Mouse (Mus musculus): ENCODE results near the gene Prkci.
A peak's percentile ranks its signal among the peaks of the same experiment; 100 is the strongest.

Prkci gene

DNA sequence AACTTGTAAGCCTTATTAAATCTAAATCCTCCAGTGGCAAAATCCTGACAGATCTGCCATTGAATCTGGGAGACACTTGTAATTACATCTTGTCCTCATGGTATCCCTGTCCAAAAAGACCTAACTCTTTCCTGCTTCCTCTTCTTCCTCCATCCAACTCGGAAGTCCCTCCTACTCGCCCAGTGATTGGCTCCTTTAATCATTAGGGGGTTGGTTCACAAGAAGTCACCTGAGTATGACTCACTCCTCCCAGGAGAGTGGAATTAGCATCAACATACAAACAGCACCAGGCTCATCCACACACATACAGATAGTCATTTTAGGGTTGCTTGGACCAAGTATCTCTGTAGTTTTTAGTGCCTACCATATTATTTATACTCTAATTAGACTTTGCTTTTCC, 47.4 kb downstream of the Prkci start:
- no peak for DNase-seq (ENCODE audit: low spot score)

DNA sequence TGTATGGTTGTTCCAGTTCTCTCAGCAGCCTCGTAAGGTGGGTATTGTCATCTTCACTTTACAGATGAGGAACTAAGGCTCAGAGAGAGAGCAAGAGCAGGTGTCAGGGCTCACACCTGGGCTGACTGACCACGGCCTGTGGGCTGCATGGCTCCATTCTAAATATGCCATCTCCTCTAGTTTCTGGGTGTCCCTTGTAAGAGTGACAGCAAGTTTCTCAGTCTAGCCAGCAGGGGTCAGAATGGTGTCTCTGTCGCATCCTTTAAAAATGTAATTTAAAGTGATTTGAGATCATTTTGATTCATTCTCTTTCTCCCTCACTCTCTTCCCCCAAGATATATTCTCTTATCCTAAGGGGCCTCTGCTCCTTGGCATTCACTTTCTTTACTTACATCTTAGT, 51.7 kb downstream of the Prkci start:
- no peak for DNase-seq (ENCODE audit: low spot score)

DNA sequence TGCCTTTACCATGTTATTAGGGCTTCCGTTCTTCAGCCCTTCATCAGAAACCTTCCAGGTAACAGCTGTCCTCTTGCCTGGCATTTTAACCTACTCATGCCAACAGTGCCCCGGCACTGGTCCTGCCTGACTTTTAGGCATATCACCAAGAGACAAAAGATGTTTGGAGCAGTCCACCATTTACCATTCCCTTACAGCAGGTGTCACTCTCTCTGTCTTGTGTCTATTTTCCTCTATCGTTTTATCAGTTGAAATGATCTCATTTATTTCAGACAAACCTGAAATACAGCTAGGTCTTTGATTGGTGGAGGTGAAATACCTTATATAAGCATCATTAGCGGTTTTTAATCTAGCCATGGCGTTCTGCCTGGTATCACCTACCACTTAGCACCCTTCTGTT, 53.5 kb downstream of the Prkci start:
- DNase-seq (ENCODE audit: low spot score) = no peak

DNA sequence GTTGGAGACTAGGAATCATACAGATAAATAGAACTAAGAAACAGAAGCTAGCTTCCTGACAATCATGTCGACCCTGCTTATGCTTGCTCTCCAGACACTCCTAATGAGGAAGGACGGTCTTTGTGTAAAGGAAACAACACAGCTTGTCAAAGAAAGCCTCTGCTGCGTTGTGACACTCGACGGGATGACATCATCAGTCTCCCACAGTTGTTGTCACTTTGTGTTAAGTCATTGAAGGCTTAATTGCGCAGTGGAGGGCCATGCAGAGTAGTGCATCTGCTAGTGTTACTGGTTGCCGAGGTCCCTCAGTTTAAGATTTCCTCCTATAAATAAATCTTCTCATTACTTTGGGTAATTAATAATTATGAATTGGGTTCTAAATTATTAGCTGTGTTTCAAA, 54.8 kb downstream of the Prkci start:
- DNase-seq (ENCODE audit: low spot score) = no peak

DNA sequence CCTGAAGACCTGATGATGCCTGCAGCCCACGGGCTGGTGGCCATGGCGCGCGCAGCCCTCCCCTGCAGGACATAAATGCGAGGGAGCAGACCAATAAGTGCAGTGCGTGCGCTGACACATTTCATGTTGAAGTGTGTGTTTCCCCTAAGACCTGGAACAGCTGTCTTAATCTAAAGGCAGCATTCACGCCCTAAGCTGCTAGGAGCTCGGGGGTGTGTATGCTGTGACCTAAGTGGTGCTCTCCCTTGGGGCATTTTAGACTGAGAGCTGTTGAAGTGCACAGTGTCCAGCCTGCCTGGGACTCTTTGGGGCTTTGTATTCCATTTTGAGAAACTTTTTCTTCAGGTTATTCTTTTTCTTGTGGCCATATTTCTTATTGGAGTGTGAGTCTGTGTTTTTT, 56.2 kb downstream of the Prkci start:
- no peak for DNase-seq (ENCODE audit: low spot score)

DNA sequence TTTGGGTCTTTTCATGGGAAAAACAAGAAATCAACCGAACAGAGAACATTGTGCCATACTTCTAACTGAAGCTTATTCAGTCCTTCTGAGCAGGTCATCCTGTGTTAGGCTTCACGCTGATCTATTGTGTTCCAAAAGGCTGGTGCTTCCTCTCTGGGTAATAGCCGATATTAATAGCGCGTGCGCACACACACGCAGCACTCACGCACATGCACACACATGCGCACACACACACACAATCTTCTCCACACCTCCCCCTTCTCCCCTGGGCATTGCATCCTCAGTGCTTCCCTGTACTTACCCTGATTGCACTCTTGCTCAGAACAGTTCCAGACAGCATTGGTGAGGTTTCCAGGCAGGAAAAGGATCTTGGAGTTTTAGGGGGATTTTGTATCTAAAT, 57.6 kb downstream of the Prkci start:
- no peak for DNase-seq (ENCODE audit: low spot score)

DNA sequence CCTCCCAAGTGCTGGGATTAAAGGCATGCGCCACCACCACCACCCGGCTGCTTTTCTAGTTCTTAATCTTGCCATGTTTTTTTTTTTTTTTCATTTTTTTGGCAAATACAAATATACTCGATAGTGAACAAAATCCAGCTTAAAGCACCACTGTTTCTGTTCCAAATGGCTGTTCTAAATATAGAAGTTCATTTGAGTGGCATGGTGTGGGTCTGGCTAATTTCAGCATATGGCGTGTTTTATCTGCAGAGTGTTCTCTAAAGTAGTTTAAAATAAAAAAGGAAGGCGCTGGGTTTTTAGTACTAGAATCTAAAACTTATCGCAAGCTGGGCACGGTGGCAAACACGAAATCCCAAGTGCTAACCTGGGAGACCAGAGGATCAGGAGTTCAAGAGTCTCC, 59.3 kb downstream of the Prkci start:
- no peak for DNase-seq (ENCODE audit: low spot score)

DNA sequence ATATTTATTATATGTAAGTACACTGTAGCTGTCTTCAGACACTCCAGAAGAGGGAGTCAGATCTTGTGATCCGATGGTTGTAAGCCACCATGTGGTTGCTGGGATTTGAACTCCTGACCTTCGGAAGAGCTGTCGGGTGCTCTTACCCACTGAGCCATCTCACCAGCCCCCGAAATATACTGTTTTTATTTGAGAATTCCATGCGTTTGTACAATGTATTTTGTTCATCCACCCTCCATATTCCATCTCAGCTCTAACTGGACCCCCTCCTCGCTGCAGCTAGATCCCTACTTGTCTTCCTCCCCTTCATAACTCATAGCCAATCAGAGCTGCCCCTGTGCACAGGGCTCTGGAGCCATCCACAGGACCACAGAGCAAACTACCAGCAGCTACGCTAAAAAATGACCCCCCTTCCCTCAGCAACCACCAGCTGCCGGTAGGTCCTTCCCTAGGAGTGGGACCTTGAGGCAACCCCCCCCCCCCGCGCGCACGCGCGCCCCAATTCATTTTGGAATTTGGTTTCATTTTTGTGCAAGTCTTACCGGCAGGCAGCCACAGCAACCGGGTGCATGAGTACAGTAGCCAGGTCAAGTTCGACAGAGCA, 60.6 kb downstream of the Prkci start:
- peak; percentile 43 for DNase-seq (ENCODE audit: low spot score)

DNA sequence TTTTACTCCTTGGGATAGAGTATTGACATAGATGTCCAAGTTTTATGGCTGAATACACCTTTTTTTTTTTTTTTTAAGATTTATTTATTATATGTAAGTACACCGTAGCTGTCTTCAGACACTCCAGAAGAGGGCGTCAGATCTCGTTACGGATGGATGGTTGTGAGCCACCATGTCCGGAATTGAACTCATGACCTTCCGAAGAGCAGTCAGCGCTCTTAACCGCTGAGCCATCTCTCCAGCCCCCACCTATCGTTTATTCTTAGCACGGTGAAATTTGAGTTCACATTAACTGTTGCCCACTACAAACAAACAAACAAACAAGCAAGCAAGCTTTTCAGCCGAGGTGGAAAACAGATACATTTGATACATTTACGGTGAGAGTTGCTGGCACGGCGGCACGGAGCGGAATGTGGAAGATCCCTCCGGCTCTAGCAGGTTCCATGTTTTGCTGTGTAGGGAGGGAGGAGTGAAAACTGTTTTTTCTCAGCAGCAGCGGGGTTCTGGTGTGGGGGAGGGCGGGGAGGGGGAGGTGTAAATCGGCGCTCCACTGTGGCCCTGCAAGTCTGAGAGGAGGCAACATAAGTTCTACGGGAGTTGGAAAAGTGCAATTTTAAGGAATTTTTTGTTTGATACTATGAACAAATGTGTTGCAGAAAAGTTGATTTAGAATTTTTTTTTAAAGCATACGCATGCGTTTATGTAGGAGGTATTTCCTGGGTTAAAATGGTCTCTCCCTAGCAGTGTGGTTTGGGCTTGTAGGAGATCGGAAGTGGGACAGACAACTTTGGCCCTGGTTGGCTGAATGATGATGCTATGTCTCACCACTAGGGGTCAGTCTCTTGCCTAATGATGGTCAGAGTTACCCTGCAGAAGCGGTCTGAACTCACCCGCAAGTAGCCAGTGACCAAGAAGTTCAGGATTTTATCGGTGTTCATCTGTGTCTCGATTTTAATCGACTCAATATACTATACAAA, 61.4 kb downstream of the Prkci start:
- peak; percentile 77 for DNase-seq (ENCODE audit: low spot score)

DNA sequence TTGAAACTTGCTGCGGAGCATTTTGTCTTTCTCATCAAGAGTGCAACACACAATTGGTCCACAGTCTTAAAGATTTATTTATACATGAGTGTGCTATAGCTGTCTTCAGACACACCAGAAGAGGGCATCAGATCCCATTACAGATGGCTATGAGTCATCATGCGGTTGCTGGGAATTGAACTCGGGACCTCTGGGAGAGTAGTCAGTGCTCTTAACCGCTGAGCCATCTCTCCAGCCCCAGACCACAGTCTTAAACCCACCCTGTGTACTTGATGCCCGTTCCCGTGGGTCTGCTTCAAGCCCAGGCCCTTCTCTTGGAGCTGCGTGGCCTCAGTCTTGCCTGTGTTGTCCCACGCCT, 65.2 kb downstream of the Prkci start:
- no peak for DNase-seq (ENCODE audit: low spot score)

DNA sequence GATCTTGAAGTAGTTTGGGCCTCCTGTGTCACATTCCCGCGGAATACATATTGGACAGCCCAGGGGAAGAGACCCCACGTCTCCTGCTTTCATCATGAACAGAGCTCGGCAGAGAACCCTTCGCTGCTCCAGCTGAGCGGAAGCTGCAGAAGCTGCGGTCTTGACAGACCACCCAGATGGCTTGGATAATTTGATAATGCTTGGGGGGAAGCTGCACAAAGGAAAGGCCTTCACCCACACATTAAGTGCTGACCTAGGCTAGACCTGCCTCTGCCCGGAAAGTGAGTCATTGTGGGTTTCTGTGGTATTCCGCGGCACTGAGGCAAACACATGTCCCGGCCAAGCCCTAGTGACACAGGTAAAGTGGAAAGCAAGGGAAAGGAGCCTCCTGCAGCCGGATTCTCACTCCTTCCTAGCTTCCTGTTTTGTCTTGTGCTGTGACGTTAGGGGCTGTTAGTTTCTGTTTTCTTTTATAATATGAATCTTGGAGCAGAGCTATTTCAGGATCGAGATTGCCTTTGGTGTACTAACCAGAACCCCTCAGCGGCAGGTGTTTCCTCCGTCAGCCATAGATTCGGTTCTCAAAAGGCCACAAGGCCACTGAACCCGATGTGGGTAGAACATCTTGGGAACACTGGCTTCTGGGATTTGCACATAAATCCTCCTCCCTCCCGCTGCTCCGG, 65.7 kb downstream of the Prkci start:
- no peak for DNase-seq (ENCODE audit: low spot score)

DNA sequence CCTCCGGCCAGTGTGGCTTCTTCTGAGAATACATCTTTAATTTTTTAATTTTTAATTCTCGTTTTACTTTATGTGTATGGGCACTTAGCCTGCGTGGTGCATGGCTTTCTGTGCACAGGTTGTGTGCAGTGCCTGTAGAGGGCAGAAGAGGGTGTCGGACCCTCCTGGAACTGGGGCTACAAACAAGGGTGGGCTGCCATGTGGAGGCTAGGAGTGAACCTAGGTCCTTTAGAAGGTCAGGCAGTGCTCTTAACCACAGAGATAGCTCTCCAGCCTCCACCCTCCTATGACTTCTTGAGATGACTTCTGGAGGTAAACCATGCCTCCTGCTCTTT, 66.2 kb downstream of the Prkci start:
- DNase-seq (ENCODE audit: low spot score) = no peak

DNA sequence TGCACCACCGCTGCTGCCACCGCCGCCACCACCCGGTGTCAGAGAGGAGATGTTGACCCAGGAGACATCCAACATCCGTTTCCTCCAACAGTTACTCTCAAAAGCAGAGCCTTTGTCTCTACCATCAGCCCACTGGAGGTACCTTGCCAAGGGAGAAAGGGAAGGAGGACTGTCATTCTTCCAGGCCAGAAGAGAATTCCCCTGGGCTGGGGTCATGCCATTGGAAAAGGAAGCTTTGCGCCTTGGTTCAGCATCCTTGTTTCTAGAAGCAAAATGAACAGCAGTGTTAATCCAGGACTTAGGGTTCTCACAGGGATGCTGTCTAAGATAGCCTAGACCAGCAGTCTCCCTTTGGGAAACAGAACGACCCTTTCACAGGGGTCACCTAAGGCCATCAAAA, 66.8 kb downstream of the Prkci start:
- DNase-seq (ENCODE audit: low spot score) = no peak

DNA sequence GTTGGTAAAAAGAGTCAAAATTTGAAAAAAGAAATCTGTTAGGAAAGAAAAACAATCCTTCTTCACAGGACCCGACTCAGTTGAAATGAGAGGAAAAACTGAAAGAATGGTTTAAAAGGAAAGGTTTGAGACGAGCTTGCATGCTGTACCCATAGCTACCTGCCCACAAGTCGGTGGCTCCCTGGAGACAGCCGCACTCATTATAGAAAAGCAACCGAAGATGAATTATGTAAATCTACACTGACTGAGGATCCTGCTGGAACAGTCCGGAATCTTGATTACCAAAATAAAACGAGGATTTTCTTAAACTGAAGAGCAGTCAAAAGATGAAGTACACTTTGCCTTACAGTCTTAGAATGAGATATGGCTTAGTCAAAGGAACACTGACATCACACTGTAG, 72.9 kb downstream of the Prkci start:
- DNase-seq (ENCODE audit: low spot score) = no peak

DNA sequence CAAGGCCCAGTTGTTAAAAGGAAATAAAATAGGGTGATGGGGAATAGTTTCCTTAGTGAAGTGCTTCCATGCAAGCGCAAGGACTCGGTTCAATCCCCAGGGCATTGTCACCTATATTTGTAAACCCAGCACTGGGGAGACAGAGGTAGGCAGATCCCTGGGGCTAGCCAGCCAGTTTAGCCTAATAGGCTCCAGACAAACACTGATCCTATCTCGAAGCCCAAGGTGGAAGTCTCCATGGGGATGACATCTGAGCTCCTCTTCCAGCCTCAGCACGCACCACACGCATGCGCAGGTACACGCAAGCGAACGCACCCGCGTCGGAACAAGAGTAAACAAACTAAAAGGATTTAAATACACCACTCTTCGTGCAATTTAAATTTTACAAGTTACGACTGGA, 76.3 kb downstream of the Prkci start:
- no peak for DNase-seq (ENCODE audit: low spot score)

DNA sequence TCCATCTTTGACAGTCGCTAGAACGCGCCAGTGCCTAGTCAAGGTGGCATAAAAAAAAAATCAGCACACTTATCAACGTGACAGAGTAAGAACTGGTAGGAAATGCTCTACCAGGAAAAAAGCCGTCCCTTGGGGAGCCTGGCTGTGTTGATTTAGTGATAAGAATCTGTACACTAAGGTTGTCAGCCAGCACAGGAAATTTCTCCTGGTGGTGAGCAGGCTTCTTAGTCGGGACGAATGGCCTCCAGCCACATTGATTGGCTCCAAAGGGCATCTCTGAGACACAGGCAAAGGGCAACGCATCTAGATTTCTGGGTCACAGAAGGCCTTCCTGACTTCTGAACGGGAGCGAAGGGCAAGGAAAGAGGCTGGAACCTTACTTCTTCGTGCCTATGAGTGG, 80.3 kb downstream of the Prkci start:
- DNase-seq (ENCODE audit: low spot score) = no peak

DNA sequence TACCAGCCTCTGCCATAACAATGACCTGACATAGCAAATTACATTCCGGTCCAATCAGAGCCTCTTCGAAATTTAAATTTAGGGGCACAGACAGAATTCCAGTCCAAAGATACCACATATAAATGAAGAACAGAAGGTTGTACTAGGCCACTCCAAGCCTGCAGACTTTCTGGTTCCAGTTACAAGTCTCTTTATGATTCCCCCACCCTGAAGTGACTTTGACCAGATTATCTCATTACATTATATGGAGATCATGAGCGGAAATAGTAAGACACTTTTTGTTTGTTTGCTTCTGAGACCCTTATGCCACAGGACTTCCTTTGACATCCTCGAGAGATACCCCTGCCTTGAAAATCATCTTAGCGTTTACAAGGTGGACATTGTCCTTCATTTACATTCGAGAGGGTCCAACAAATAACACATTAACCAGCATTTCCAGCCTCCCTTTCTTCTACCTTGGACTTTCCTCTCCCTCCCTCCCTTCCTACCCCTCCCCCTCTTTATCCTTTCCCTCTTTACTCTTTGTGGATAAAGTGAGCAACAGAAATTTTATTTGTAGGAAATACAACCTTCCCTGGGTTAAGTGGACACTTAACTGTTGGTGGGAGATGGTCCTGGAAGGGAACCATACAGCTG, 81.6 kb downstream of the Prkci start:
- DNase-seq (ENCODE audit: low spot score) = no peak

DNA sequence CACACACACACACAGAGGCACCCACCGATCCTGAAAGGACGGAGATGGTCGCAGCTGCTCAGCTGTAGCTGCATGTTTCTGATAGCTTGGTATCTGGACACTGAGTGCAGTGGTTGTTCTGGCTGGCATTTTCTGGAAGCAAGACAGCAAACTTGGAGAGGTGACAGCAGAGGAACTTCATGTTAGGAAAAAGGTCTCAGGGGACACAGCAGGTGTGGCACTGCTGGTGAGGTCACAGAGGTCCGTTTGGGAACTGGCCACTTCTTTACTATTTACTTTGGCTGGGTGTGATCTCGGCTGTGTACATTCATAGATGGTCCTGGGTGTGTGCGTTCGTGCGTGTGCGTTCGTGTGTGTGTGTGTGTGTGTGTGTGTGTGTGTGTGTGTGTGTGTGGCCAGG, 83.9 kb downstream of the Prkci start:
- no peak for DNase-seq (ENCODE audit: low spot score)

DNA sequence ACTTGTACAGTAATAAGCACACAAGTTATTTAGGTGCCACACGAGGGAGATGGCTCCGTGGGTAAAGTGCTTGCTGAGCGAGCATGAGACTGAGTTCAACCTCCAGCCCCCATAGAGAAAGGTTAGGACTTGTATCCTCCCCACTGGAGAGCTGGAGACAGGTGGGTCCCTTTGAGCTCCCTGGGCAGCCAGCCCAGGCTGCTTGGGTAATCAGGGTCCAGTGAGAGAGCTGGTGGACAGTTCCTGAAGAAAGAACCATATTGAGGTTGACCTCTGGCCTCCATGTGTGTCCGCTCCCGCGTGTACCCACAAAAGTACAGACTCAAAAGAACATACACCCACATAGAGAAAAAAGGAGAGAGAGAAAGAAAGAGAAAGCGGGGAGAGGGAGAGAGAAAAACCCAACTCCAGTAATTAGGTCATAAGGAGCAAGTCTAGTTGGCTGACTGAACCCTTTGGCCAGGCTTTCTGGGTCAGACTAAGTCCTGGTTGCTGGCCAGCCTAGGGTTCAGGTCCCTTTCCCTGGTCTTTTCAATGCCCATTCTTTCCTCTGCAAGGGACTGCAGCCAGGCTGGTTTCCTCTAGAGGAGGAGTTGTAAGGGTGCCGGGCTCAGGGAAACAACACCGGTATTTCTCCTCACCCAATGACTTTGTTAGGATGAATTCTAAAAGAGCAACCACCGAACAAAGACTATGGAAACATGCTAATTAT, 85.4 kb downstream of the Prkci start:
- DNase-seq (ENCODE audit: low spot score) = no peak

DNA sequence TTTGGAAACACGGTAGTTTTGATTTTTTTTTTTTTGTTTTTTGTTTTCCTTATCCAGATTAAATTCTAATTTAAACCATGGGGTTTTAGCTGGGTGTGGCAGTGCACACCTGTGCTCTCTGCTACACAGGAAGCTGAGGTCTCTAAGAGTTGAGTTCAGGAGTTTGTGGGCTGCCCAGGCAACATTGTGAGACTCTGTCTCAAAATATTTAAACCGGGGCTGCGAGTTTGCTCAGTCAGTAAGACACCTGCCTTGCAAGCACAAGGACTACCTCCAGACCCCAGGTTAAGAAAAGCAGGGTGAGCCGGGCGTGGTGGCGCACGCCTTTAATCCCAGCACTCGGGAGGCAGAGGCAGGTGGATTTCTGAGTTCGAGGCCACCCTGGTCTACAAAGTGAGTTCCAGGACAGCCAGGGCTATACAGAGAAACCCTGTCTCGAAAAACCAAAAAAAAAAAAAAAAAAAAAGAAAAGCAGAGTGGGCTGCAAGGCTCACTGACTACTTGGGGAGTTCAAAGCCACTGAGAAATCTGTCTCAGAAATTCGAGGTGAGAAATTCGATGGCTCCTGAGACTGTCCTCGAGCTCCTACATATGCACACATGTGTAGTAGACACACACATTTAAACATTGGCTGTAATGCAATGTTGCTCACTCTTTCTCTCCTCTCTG, 87.4 kb downstream of the Prkci start:
- no peak for DNase-seq (ENCODE audit: low spot score)

DNA sequence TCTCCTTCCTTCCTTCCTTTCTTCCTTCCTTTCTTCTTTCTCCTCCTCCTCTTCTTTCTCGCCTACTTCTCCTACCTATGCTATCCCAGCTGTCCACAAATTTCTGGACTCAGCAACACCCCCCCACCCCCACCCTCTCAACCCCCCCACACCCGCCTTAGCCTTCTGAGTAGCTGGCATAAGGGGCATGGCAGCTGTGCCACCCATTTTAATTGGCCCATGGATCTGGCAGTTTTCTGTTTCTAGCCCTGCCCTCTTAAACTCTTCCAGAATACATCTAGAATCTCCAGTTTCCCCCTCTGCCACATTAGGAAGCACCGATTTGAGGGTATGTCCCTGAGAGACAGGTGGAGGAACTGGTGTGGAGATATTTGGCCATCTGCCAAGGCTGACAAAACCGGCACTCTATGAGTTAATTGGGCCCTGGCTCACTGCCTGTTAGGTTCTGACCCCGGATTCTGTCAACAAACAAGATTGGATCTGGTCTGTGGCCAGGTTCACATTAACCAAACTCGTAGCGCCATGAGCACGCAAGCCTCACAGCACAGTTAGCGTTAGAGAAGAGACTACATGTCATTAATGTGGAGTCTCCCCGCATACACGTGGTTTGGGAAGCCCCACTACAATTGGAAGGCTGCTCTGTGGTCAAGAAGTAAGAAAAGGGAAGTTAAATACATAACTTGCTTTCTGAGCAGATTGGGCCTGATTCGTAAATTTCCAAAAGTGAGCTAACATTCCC, 88.1 kb downstream of the Prkci start:
- peak; percentile 13 for DNase-seq (ENCODE audit: low spot score)
